Mouse (Mus musculus): ENCODE measurements around the gene Gas6.

DNA sequence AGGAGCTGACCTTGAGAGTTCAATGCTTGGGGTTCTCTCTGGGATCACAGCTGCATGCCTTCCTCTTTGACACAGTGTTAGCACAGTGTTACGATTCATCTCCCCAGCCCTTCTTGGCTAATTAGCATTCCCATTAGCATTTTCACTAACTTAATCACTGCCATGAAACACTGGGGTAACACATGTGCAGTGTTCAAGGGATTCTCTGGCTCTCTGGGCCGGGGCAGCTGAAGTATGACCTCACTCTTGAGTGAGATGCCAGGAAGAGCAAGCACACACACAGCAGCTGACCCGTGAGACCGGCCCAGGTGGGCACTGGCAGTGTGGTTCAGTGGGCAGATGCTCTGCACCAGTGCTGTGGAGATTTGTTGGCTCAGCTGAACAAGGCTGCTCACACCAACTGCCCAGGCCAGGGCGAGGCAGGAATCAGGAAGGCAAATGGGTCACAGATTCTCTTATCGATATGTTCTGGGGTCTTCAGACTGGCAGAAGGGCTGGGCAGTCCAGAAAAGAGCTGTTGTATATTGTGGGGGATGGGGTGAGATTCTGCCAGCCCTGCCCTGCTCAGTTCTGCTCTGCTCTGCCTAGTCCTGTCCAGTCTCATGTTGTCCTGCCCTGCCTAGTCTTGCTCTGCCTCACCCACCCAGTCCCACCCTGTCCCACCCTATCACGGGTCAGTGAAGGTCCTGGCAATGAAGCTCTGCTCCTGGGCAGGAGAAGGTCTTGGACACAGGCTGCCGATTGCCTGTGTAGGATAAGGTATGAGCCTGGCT lies 39.8 kb downstream of the Gas6 start:
- TF ChIP-seq CTCF (IDR thresholded peaks at IDR 0.05; ENCODE audit: low read depth, low read length), result no peak
- TF ChIP-seq POLR2AphosphoS5 (IDR thresholded peaks at IDR 0.05; ENCODE audit: insufficient replicate concordance, low read depth, low read length), result no peak
- TF ChIP-seq TAL1 (conservative IDR thresholded peaks at IDR 0.05; ENCODE audit: low read depth, low read length), result no peak

Measured in G1E (cell line).